Mouse (Mus musculus): ENCODE measurements around the gene Ptf1a.

The Ptf1a gene

GRCm38 (mm10) chr2:19455228-19455627 lies 9.8 kb downstream of the Ptf1a start:
- no peak for DNase-seq

- no peak for DNase-seq
Measured at GRCm38 (mm10) chr2:19455857-19456482, 10.5 kb downstream of the Ptf1a start.

GRCm38 (mm10) chr2:19458785-19459184 lies 13.3 kb downstream of the Ptf1a start:
- no peak for DNase-seq

GRCm38 (mm10) chr2:19461940-19462339 lies 16.5 kb downstream of the Ptf1a start:
- DNase-seq: no peak

- no peak for DNase-seq
Measured at GRCm38 (mm10) chr2:19490262-19490661, 44.8 kb downstream of the Ptf1a start.
